Mouse (Mus musculus): ENCODE measurements at regions not wholly inside any gene's neighbourhood (a gene's known extent, or its start where the extent isn't known, plus 50 kb on each side); places are given as distances from the start of the nearest gene placed in this dataset.

DNA sequence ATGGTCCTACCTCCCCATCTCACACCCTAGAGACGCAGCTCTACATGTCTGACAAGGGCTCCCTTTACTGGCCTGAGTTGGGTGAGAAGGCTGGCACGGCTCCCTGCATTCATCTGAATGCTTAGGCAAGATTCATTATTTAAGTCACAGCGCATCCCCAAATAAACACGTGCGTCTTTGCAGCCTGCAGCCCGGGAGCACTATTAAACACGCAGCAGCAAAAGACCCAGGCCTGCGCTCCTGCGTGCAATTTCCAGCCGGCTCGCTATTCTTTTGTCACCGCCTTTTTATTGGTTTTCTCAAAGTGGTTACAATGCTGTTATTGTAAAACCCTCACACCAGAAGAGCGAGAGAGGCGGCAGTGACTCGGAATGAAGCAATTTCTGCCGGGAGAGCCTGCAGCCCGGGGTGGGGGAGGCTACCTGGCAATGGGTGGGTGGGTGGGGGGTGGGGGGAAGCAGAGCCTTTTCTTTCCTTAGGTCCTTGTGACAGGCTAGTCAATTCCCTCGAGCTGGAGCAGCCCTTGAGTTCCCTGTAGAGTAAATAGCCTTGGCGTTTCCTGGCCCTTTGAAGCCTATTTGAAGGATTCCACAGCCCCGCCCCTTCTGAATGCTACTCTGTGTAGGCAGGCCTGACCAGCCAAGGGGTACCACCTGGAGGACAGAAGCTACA lies 333.3 kb downstream of the Bcor start:
- Histone ChIP-seq H3K27ac (no peak overlapping the region), H3K9ac (no peak overlapping the region), H3K36me3 (no peaks in the 10 kb centered on the region), H3K27me3 (peaks cover 23% of the 10 kb centered on the region), H3K4me3 (no peak overlapping the region), H3K9me3 (no peaks in the 10 kb centered on the region), H3K4me2 (peak overlapping the region; percentile 31), H3K4me1 (no peaks in the 10 kb centered on the region)
- 24% methylated on average over 20 of the region's 20 CpGs for WGBS
- ATAC-seq (ENCODE audit: insufficient number of reproducible peaks, insufficient read depth, low FRiP score, low TSS enrichment, low read depth), result no peak

DNA sequence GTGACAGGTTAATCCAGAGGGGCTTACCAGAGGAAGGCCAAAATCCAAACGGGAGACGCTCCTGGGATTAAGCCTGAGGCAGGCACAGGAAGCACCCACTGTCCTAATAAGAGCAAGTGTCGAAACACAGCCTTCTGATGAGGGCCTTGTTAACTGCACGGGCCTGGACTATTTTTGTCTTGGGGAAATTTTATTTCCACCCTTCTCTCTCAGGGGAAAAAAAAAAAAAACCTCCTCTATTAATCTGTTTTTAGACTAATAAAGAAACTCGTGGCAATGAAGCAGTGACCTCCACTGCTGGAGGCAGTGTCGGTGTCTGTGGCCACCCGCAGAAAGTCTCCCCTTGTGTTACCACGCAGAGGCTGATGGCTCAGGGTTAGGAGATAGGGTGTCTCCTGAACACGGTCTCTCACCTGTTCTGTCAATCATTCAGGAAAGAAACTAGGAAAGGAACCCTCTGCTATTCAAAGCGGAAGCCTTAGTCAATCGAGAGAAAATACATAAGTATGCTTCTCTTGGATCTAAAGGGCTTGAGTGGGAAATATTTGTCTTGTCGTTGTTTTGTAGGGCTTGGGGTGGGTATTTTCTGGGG lies 330.6 kb downstream of the Bcor start:
- no peaks in the 10 kb centered on the region for H3K36me3 ChIP-seq
- no peaks in the 10 kb centered on the region for H3K4me1 ChIP-seq
- peaks cover 4% of the 10 kb centered on the region; the same call in 1 of the 2 replicates for H3K9me3 ChIP-seq
- no peak overlapping the region for H3K4me3 ChIP-seq
- no peak overlapping the region for H3K4me2 ChIP-seq
- 64% methylated on average over 12 of the region's 12 CpGs for WGBS
- no peak overlapping the region for H3K27ac ChIP-seq
- no peak overlapping the region for H3K9ac ChIP-seq
- peaks cover 6% of the 10 kb centered on the region; the same call in 1 of the 2 replicates for H3K27me3 ChIP-seq
- ATAC-seq (ENCODE audit: insufficient number of reproducible peaks, insufficient read depth, low FRiP score, low TSS enrichment, low read depth), result no peak

DNA sequence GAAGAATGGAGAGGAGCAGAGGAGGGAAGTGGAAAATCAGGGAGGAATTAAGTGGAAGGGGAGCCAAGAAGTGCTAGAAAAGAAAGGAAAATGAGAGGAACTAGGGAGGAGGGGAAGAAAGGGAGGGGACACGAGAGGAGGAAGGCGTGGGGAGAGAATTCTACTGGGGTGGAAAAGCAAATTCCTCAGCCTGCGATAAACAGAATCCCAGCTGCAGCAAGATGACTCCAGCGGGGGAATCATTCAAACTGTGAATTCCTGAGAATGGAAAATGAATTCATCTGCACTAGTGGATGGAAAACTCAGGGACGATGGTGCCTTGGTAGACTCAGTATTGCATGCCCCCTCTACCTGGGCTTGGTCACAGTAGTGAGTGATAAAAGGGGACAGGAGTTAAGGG lies 322.6 kb downstream of the Bcor start:
- peaks cover under 1% of the 10 kb centered on the region; the same call in 1 of the 2 replicates for H3K9me3 ChIP-seq
- no peak overlapping the region for H3K9ac ChIP-seq
- peaks cover 12% of the 10 kb centered on the region for H3K4me1 ChIP-seq
- peaks cover 14% of the 10 kb centered on the region; the same call in 1 of the 2 replicates for H3K27me3 ChIP-seq
- no peak overlapping the region for H3K27ac ChIP-seq
- no peak for ATAC-seq (ENCODE audit: insufficient number of reproducible peaks, insufficient read depth, low FRiP score, low TSS enrichment, low read depth)
- no peak overlapping the region for H3K4me3 ChIP-seq
- no peak overlapping the region for H3K4me2 ChIP-seq
- H3K36me3 ChIP-seq, result no peaks in the 10 kb centered on the region
- WGBS, result 34% methylated on average over 5 of the region's 5 CpGs

DNA sequence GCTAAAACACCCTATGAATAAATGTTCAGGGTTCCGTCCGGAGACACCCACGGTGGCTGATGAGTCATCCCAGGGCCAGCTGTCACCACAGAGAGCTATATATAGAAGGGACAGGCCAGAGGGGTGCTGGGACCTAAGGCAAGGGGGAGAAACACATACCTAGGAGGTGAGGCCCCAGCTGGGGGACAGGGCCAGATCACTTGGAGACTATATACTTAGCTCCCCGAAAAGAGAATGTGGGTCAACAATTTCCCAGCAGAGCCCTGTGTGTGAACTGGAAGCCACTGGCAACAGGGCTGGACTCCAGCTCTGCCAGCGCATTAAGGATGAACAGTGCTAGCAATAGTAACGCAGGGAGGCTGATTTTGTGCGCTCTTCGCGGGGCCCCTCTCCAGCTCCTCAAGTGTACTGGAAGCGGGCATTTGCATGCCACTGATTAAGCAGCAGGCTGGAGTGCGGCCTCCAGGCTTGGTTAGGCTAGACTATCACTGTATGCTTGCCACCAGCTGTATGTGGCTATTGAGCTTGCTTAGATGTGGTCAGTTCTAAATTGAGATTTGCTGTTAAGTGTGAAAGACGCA lies 320.4 kb downstream of the Bcor start:
- peaks cover 16% of the 10 kb centered on the region for H3K27me3 ChIP-seq
- H3K4me3 ChIP-seq, result no peak overlapping the region
- no peak overlapping the region for H3K4me2 ChIP-seq
- H3K27ac ChIP-seq, result no peak overlapping the region; the same call in 1 of the 2 replicates
- H3K4me1 ChIP-seq, result peaks cover 12% of the 10 kb centered on the region
- no peak for ATAC-seq (ENCODE audit: insufficient number of reproducible peaks, insufficient read depth, low FRiP score, low TSS enrichment, low read depth)
- no peaks in the 10 kb centered on the region for H3K9me3 ChIP-seq
- H3K9ac ChIP-seq, result no peak overlapping the region
- H3K36me3 ChIP-seq, result no peaks in the 10 kb centered on the region
- WGBS, result 66% methylated on average over 12 of the region's 12 CpGs

DNA sequence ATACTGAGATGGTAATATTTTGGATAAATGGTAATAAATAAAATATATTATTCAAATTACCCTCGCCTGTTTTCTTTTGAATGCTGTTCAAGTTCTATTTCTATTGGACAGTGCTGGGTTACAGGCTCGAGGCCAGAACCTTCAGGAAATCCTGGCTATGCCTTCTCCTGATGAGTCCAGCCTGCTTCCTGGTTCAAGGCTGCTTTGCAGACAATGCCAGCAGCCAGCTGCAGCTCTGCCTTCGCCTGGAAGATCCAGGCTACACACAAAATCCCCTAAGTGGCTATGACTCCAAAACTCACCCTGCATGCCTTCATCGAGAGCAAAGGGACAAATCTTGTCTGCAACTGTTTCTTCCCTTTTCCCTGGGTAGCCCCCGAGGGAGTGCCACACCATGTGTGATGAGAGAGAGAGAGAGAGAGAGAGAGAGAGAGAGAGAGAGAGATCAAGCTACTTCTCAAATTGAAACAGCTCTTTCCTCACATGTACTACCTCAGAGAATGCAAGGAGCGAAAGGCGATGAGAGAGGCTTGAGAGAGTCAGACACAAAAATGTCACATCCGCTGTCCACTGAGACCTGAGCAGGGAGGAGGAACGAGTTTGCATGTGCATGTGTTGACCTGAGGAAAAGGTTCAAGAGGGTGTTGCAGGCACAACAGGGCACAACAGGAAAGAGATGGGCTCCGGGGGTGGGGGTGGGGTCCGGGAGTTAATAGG lies 319.7 kb downstream of the Bcor start:
- no peak for ATAC-seq (ENCODE audit: insufficient number of reproducible peaks, insufficient read depth, low FRiP score, low TSS enrichment, low read depth)

DNA sequence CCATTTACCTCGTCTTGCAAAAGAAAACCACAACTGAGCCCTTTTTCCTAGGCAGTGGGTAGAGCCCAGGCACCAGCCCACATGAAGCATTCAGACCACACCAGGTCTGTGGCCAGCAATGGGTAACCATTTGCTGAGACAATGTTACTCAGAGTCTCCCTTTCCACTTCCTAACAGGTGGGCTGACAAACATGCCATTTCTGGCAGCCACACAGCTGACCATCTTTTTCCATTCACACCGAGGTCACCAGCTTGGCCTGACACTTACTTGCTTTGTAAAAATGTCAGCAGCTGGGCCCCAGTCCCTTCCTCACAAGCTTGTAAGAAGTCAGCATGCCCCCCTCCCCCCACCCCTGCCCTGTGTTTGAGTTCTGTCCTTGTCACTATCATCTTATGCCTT lies 314.6 kb downstream of the Bcor start:
- H3K9me3 ChIP-seq, result no peaks in the 10 kb centered on the region
- 77% methylated on average over 2 of the region's 2 CpGs for WGBS
- H3K4me3 ChIP-seq, result no peak overlapping the region
- H3K27me3 ChIP-seq, result peaks cover 12% of the 10 kb centered on the region
- no peaks in the 10 kb centered on the region for H3K36me3 ChIP-seq
- no peak overlapping the region for H3K4me2 ChIP-seq
- 0 out of 2 replicates have a peak, but pooled peaks cover 1% of the 10 kb centered on the region for H3K4me1 ChIP-seq
- ATAC-seq (ENCODE audit: insufficient number of reproducible peaks, insufficient read depth, low FRiP score, low TSS enrichment, low read depth), result no peak
- no peak overlapping the region for H3K27ac ChIP-seq
- no peak overlapping the region for H3K9ac ChIP-seq

More for the DNA sequence above, 319.7 kb downstream of the Bcor start:
- Histone ChIP-seq H3K36me3 (no peaks in the 10 kb centered on the region), H3K9ac (no peak overlapping the region), H3K4me3 (no peak overlapping the region), H3K4me1 (peaks cover 12% of the 10 kb centered on the region), H3K27me3 (peaks cover 14% of the 10 kb centered on the region), H3K9me3 (no peaks in the 10 kb centered on the region), H3K27ac (no peak overlapping the region), H3K4me2 (no peak overlapping the region)
- 42% methylated on average over 11 of the region's 11 CpGs for WGBS

DNA sequence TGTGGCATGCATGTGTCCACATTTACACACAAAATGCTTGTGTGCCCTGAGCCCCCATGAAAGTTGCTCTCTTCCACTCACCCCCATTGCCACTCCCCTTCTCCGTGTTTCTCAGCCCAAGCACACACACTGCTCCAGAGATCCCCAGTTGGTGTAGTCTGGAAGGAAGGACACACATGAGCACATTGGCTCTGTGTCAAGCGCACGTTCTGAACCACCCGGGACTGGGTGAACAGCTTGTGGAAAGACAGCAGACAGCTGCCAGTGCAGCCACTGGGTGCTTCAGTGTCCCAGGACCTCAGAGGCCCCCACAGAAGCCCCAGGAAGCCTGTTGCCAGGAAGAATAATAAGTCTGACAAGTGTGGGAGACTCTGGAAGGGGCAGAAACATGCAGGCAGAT lies 304.2 kb downstream of the Bcor start:
- H3K9ac ChIP-seq, result no peak overlapping the region
- H3K4me3 ChIP-seq, result no peak overlapping the region
- no peak for ATAC-seq (ENCODE audit: insufficient number of reproducible peaks, insufficient read depth, low FRiP score, low TSS enrichment, low read depth)
- H3K4me1 ChIP-seq, result no peaks in the 10 kb centered on the region
- H3K4me2 ChIP-seq, result no peak overlapping the region
- H3K9me3 ChIP-seq, result no peaks in the 10 kb centered on the region
- WGBS, result 75% methylated on average over 4 of the region's 4 CpGs
- peaks cover 40% of the 10 kb centered on the region for H3K27me3 ChIP-seq
- H3K27ac ChIP-seq, result no peak overlapping the region
- no peaks in the 10 kb centered on the region for H3K36me3 ChIP-seq

DNA sequence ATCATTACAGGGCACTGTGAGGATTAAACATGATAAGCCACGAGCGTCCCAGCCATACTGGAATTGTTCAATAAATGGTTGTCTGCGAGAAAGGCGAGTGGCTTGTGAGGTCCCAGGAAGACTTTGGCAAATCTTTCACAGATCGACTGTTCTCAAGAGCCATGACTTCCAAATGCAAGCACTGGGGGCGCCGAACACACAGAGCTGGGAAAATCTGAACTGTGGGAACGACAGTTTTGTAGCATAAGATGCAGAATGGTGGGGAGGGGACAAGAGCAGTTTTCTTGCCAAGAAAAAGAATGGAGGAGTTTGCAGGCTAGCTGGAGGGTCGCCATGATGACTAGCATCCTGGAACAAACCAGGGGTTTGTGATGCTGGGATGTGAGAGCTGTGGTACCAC lies 300.8 kb downstream of the Bcor start:
- H3K4me1 ChIP-seq, result 0 out of 2 replicates have a peak, but pooled peaks cover 5% of the 10 kb centered on the region
- no peak overlapping the region for H3K27ac ChIP-seq
- no peak overlapping the region for H3K4me2 ChIP-seq
- ATAC-seq (ENCODE audit: insufficient number of reproducible peaks, insufficient read depth, low FRiP score, low TSS enrichment, low read depth), result no peak
- no peak overlapping the region for H3K9ac ChIP-seq
- 62% methylated on average over 9 of the region's 9 CpGs for WGBS
- no peaks in the 10 kb centered on the region for H3K36me3 ChIP-seq
- H3K27me3 ChIP-seq, result peaks cover 66% of the 10 kb centered on the region
- no peak overlapping the region for H3K4me3 ChIP-seq
- H3K9me3 ChIP-seq, result no peaks in the 10 kb centered on the region

DNA sequence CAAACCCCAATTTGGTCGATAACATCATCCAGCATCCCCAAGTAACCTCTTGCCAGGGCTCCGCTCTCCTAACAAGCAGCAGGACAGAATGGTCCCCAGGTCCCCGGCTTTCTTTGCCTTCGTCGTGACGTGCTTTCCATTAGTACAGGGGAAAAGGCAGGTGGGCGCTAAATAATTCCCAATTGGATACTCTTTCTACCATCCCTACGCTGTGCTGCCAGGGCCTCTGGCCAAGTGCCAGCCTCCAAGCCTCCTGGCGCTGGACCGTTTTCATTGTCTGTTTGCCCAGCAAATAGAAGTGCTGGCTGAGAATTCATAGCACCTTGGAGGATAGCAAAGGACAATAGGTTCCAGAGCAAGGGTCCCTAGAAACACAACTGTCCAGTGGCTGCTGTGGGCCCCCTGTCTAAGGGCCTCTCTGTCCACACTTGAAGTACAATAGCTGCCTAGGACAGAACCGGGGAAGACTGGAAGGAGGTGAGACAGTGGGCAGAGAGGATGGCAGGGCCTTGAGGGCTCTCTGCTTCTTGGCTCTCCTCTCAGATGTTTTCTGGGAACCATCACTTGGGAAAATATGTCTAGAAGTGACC lies 298.9 kb downstream of the Bcor start:
- H3K4me2 ChIP-seq, result no peak overlapping the region
- H3K27me3 ChIP-seq, result peaks cover 76% of the 10 kb centered on the region
- no peak overlapping the region for H3K27ac ChIP-seq
- no peak overlapping the region for H3K4me3 ChIP-seq
- no peaks in the 10 kb centered on the region for H3K9me3 ChIP-seq
- ATAC-seq (ENCODE audit: insufficient number of reproducible peaks, insufficient read depth, low FRiP score, low TSS enrichment, low read depth), result no peak
- WGBS, result 52% methylated on average over 11 of the region's 11 CpGs
- 0 out of 2 replicates have a peak, but pooled peaks cover 5% of the 10 kb centered on the region for H3K4me1 ChIP-seq
- H3K9ac ChIP-seq, result no peak overlapping the region
- no peaks in the 10 kb centered on the region for H3K36me3 ChIP-seq

DNA sequence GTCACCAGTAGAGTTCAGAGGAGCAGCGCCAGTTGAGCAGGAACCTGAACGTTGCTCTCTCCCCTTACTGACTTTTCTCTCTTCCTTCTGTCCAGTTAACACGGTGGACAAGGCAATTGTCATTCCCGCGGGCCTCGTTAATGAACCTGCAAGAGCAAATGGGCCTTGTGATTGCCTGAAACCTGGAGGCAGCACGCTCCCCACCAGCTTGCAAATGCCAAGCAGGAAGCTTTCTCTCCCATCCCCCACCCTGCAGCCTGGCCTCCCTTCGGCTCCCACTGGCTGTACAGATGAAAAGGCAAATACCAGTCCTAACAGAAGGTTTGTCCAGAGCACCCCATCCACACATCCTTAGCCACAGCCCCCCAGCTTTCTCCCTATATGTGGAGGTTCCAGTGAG lies 298.3 kb downstream of the Bcor start:
- H3K27ac ChIP-seq, result no peak overlapping the region
- no peak overlapping the region for H3K4me2 ChIP-seq
- H3K4me3 ChIP-seq, result no peak overlapping the region
- 31% methylated on average over 8 of the region's 8 CpGs for WGBS
- H3K9me3 ChIP-seq, result no peaks in the 10 kb centered on the region
- no peaks in the 10 kb centered on the region for H3K36me3 ChIP-seq
- no peak for ATAC-seq (ENCODE audit: insufficient number of reproducible peaks, insufficient read depth, low FRiP score, low TSS enrichment, low read depth)
- H3K4me1 ChIP-seq, result 0 out of 2 replicates have a peak, but pooled peaks cover 5% of the 10 kb centered on the region
- H3K9ac ChIP-seq, result no peak overlapping the region
- peaks cover 70% of the 10 kb centered on the region for H3K27me3 ChIP-seq

DNA sequence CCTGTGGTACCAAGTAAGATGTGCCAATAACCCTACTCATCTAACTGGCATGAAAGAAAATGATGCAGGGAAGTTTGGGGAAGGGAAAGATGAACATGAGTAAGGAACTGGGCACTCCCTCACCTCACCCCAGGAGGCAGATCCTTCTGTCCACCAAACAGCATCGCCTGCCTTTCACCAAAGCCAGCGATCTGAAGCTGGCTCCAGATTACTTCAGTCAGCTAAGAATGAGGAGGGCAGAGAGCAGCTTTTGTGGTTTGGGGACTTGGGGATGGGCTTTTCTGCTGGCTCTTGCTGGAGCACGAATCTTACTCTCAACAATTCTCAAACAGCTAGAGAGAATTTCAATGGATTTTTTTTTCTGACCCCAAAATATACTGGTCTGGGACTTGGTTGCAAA lies 297.0 kb downstream of the Bcor start:
- Histone ChIP-seq H3K27ac (no peak overlapping the region), H3K27me3 (peaks cover 64% of the 10 kb centered on the region)

More for the DNA sequence above, 297.0 kb downstream of the Bcor start:
- no peak for ATAC-seq (ENCODE audit: insufficient number of reproducible peaks, insufficient read depth, low FRiP score, low TSS enrichment, low read depth)
- WGBS, result 46% methylated on average over 3 of the region's 3 CpGs
- Histone ChIP-seq H3K9ac (no peak overlapping the region), H3K9me3 (no peaks in the 10 kb centered on the region), H3K4me3 (no peak overlapping the region), H3K36me3 (no peaks in the 10 kb centered on the region), H3K4me2 (no peak overlapping the region), H3K4me1 (0 out of 2 replicates have a peak, but pooled peaks cover 5% of the 10 kb centered on the region)

Data from embryonic facial prominence, embryonic 13.5 days (tissue).